Mouse (Mus musculus) heart, embryonic 16.5 days (tissue): Measurements from ENCODE around the gene Ccdc106. TPM values are rescaled to one million over a fixed set of nuclear protein-coding genes. Genes with fewer than 3 reads are reported as not detected.

ENCODE experiments used
- ATAC-seq: fragments of 200-750 bp; cut with Nextera tagmentation; replicated peaks from 2 replicates; pipeline ENCODE4 v1.8.0; 2017; ENCODE audit warnings: moderate number of reproducible peaks; ENCODE audit not compliant: insufficient read depth, low FRiP score; ENCODE audit errors: extremely low read depth
- H3K27ac ChIP-seq: fragments of 300-500 bp; sonication (generic); 2 replicates; pipeline ENCODE4 v1.5.1; 2014; ENCODE audit warnings: mild to moderate bottlenecking, low read length, control low read depth, moderate library complexity
- H3K27me3 ChIP-seq: fragments of 300-500 bp; sonication (generic); 2 replicates; pipeline ENCODE4 v1.6.1; 2014; ENCODE audit warnings: low read length, mixed read lengths; ENCODE audit not compliant: control insufficient read depth, insufficient read depth
- H3K36me3 ChIP-seq: fragments of 300-500 bp; sonication (generic); 2 replicates; pipeline ENCODE4 v1.6.1; 2014; ENCODE audit not compliant: control insufficient read depth, insufficient read depth
- H3K4me1 ChIP-seq: fragments of 300-500 bp; sonication (generic); 2 replicates; pipeline ENCODE4 v1.6.1; 2014; ENCODE audit warnings: low read length, mixed read lengths; ENCODE audit not compliant: control insufficient read depth, insufficient read depth
- H3K4me2 ChIP-seq: fragments of 300-500 bp; sonication (generic); 2 replicates; pipeline ENCODE4 v1.6.1; 2014; ENCODE audit warnings: low read depth, mild to moderate bottlenecking, control low read depth, low read length
- H3K4me3 ChIP-seq: fragments of 300-500 bp; sonication (generic); 2 replicates; pipeline ENCODE4 v1.5.1; 2014; ENCODE audit warnings: mild to moderate bottlenecking, control low read depth, low read length
- H3K9ac ChIP-seq: fragments of 300-500 bp; sonication (generic); 2 replicates; pipeline ENCODE4 v1.6.1; 2014; ENCODE audit warnings: low read length, control low read depth
- H3K9me3 ChIP-seq: fragments of 300-500 bp; sonication (generic); replicated peaks from 2 replicates; pipeline ENCODE4 v1.6.1; 2016; ENCODE audit warnings: low read length; ENCODE audit not compliant: control insufficient read depth
- WGBS: fragments of 180-500 bp; shearing (Covaris S2); extraction: QIAGEN DNeasy Blood & Tissue Kit; methylation state at CpG from one replicate; pipeline ENCODE4 v1.1.7; 2014; 5-methylcytosine and 5-hydroxymethylcytosine counted together
- polyA plus RNA-seq: library from polyadenylated mRNA; unstranded; fragments of >200 nt; fragmentation: Nextera tagmentation; extraction: Ambion mirVana; gene quantifications from 2 replicates; pipeline ENCODE4 v1.2.1, GENCODE M21; 2015

Gene Ccdc106
- polyA plus RNA-seq, 1 experiment from 2014 or later, result 1.5 TPM

GRCm38 (mm10) chr7:5021197-5021596, 844 bp downstream of the Ccdc106 start:
- H3K9ac ChIP-seq, result peak overlapping the region; percentile 96
- peak overlapping the region; percentile 81 for H3K4me3 ChIP-seq
- peak overlapping the region; percentile 87 for H3K4me2 ChIP-seq
- H3K27ac ChIP-seq, result peak overlapping the region; percentile 97
- 0 out of 2 replicates have a peak, but pooled peaks cover 2% of the 10 kb centered on the region for H3K9me3 ChIP-seq
- ATAC-seq, result no peak
- H3K36me3 ChIP-seq, result peaks cover 16% of the 10 kb centered on the region
- WGBS, result 48% methylated on average over 5 of the region's 5 CpGs
- H3K4me1 ChIP-seq, result peaks cover 13% of the 10 kb centered on the region
- H3K27me3 ChIP-seq, result no peaks in the 10 kb centered on the region

- Histone ChIP-seq H3K4me1 (no peaks in the 10 kb centered on the region), H3K27me3 (no peaks in the 10 kb centered on the region), H3K9me3 (peaks cover 33% of the 10 kb centered on the region), H3K9ac (no peak overlapping the region), H3K36me3 (peaks cover 65% of the 10 kb centered on the region), H3K4me2 (no peak overlapping the region), H3K4me3 (no peak overlapping the region), H3K27ac (no peak overlapping the region)
- 91% methylated on average over 22 of the region's 22 CpGs for WGBS
- no peak; the same call in 1 of the 2 replicates for ATAC-seq
Observed at GRCm38 (mm10) chr7:5029543-5029942, 9.2 kb downstream of the Ccdc106 start.

GRCm38 (mm10) chr7:5029946-5030345, 9.6 kb downstream of the Ccdc106 start:
- Histone ChIP-seq H3K27ac (no peak overlapping the region), H3K4me2 (no peak overlapping the region), H3K36me3 (peaks cover 69% of the 10 kb centered on the region), H3K27me3 (no peaks in the 10 kb centered on the region), H3K9me3 (peaks cover 33% of the 10 kb centered on the region), H3K9ac (no peak overlapping the region), H3K4me1 (no peaks in the 10 kb centered on the region), H3K4me3 (no peak overlapping the region)
- 91% methylated on average over 21 of the region's 21 CpGs for WGBS
- no peak for ATAC-seq

- Histone ChIP-seq H3K4me3 (no peak overlapping the region), H3K27ac (no peak overlapping the region)
- no peak for ATAC-seq
Observed at GRCm38 (mm10) chr7:5030554-5031275, 10.4 kb downstream of the Ccdc106 start.

GRCm38 (mm10) chr7:5031496-5031895, 11.1 kb downstream of the Ccdc106 start:
- Histone ChIP-seq H3K4me3 (no peak overlapping the region), H3K27ac (no peak overlapping the region), H3K27me3 (no peaks in the 10 kb centered on the region), H3K9me3 (peaks cover 33% of the 10 kb centered on the region), H3K4me2 (no peak overlapping the region), H3K36me3 (peaks cover 77% of the 10 kb centered on the region), H3K9ac (no peak overlapping the region), H3K4me1 (no peaks in the 10 kb centered on the region)
- no peak for ATAC-seq
- WGBS, result 82% methylated on average over 46 of the region's 46 CpGs

More at GRCm38 (mm10) chr7:5030554-5031275, 10.4 kb downstream of the Ccdc106 start:
- H3K9me3 ChIP-seq, result peaks cover 33% of the 10 kb centered on the region
- WGBS, result 85% methylated on average over 63 of the region's 63 CpGs
- no peaks in the 10 kb centered on the region for H3K4me1 ChIP-seq
- peaks cover 76% of the 10 kb centered on the region for H3K36me3 ChIP-seq
- H3K27me3 ChIP-seq, result no peaks in the 10 kb centered on the region
- H3K4me2 ChIP-seq, result no peak overlapping the region
- H3K9ac ChIP-seq, result no peak overlapping the region

- H3K27me3 ChIP-seq, result no peaks in the 10 kb centered on the region
- peaks cover 70% of the 10 kb centered on the region for H3K36me3 ChIP-seq
- no peak within 1 kb of the TSS for H3K4me2 ChIP-seq
- H3K9me3 ChIP-seq, result peaks cover 33% of the 10 kb centered on the region
- no peak within 1 kb of the TSS for H3K27ac ChIP-seq
- no peak within 1 kb of the TSS for H3K9ac ChIP-seq
- peaks cover 9% of the 10 kb centered on the region for H3K4me1 ChIP-seq
- no peak within 1 kb of the TSS for H3K4me3 ChIP-seq
- 84% methylated on average over 3 of the region's 3 CpGs for WGBS
- ATAC-seq, result no peak
Observed at GRCm38 (mm10) chr7:5033818-5034217, 13.5 kb downstream of the Ccdc106 start, which contains the start of gene 4632433K11Rik. Gene 4632433K11Rik (plus strand): TSS chr7:5034118.

GRCm38 (mm10) chr7:5035628-5036027, 15.3 kb downstream of the Ccdc106 start:
- WGBS, result 96% methylated on average over 17 of the region's 17 CpGs
- no peak for ATAC-seq
- Histone ChIP-seq H3K36me3 (peaks cover 53% of the 10 kb centered on the region), H3K27ac (no peak overlapping the region), H3K4me3 (no peak overlapping the region), H3K9ac (no peak overlapping the region), H3K4me1 (peaks cover 9% of the 10 kb centered on the region), H3K27me3 (no peaks in the 10 kb centered on the region), H3K4me2 (no peak overlapping the region), H3K9me3 (peaks cover 16% of the 10 kb centered on the region)

GRCm38 (mm10) chr7:5036136-5036535, 15.8 kb downstream of the Ccdc106 start:
- Histone ChIP-seq H3K4me1 (peaks cover 9% of the 10 kb centered on the region), H3K36me3 (peaks cover 50% of the 10 kb centered on the region), H3K27ac (no peak overlapping the region), H3K9ac (no peak overlapping the region), H3K27me3 (no peaks in the 10 kb centered on the region), H3K4me3 (no peak overlapping the region), H3K9me3 (peaks cover 10% of the 10 kb centered on the region), H3K4me2 (no peak overlapping the region)
- no peak for ATAC-seq
- 89% methylated on average over 9 of the region's 9 CpGs for WGBS

GRCm38 (mm10) chr7:5037026-5037425, 16.7 kb downstream of the Ccdc106 start:
- Histone ChIP-seq H3K27ac (no peak overlapping the region; the same call in 1 of the 2 replicates), H3K9me3 (peaks cover 2% of the 10 kb centered on the region), H3K36me3 (peaks cover 41% of the 10 kb centered on the region), H3K4me3 (no peak overlapping the region), H3K4me1 (peaks cover 9% of the 10 kb centered on the region), H3K27me3 (no peaks in the 10 kb centered on the region), H3K4me2 (no peak overlapping the region), H3K9ac (no peak overlapping the region; the same call in 1 of the 2 replicates)
- ATAC-seq, result no peak
- 89% methylated on average over 7 of the region's 7 CpGs for WGBS
